In the genomic region with DNA sequence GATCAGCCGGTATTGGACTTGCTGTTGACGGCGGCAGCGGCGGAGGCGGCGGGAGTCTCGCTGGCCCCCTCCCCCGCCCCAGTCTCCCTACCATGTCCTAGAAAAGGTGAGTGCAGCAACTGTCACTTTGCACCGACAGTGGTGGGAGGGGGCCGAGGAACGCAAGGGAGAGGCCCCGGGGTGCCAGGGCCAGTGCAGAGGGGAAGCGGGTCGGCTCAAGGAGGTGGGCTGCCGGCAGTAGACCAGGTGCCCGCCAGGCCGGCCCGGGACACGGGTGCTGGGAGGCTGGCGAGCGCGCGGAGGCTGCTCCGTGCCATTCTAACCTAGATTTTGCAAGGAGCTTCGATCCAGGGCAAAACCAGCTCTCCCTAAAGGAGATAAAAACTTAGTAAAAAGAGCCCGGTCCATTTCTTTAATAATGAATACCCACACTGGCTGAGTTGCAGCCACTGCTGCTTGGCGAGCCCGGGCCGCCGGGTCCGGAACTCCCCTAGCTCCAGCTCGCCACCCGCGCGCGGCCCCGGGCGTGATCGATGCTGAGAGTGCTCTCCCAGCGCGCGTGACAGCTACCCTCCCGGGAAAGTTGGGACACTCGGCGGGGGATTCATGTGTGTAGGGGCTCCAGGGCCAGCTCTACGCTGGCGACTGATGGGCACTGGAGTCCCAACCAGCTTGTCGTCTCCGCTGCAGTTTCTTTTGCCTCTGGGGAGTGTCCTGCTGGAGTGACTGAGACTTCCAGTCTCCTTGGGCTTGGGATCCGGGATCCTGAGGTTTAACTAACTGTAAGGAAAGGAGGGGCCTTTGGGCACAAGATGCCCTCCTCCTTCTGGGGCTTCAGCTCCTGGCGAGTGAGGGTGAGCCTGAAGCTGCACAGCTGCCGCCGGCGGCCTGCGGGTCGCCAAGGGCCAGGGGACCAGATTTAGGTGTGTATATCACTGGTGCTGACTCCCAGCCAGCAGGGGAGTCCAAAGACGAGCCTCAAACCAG, we compare ENCODE assay signal across 8 mouse cellular contexts. TPM values are rescaled to one million over a fixed set of nuclear protein-coding genes. Genes with fewer than 3 reads are reported as not detected.
A peak's percentile ranks its signal among the peaks of the same experiment; 100 is the strongest.
DNase-seq lines count a peak whose midpoint lies in the region; ATAC-seq and TF ChIP-seq lines count a peak whose summit lies in the region.

No protein-coding gene starts in this region.

- ATAC-seq in cerebellum, adult (ENCODE audit: insufficient number of reproducible peaks, low FRiP score, low TSS enrichment) = peak; percentile 4; the same call in 1 of the 2 replicates
- ATAC-seq in forebrain, embryonic 16.5 days = no peak

- no peaks in the 10 kb centered on the region for H3K79me2 ChIP-seq in MEL (ENCODE audit: control insufficient read depth, insufficient read depth, low read length, poor library complexity)

- no peaks in the 10 kb centered on the region; a peak in 1 of 4 replicates for H3K27me3 ChIP-seq in MEL (ENCODE audit: control insufficient read depth in 1 of 2, insufficient read depth in 2 of 2, low read length in 2 of 2)
- peaks cover 24% of the 10 kb centered on the region for H3K27me3 ChIP-seq in forebrain, embryonic 16.5 days (replicated peaks; ENCODE audit: control insufficient read depth, insufficient read depth, low read length)

- H3K4me1 ChIP-seq in MEL (ENCODE audit: control insufficient read depth in 1 of 2, insufficient read depth in 2 of 2, low read length in 2 of 2) = peaks cover 0 to 3% of the 10 kb centered on the region in 2 experiments; a peak in 2 of 4 replicates
- peaks cover 21% of the 10 kb centered on the region for H3K4me1 ChIP-seq in forebrain, embryonic 16.5 days (replicated peaks; ENCODE audit: control insufficient read depth, insufficient read depth, low read length)
- 0 out of 2 replicates have a peak, but pooled peaks cover 2% of the 10 kb centered on the region for H3K4me1 ChIP-seq in lung, adult 2 months (ENCODE audit: control insufficient read depth, insufficient read depth, low read length)

- H3K9me3 ChIP-seq in MEL (replicated peaks; ENCODE audit: insufficient read depth, low read length) = no peaks in the 10 kb centered on the region
- H3K9me3 ChIP-seq in forebrain, embryonic 16.5 days (ENCODE audit: control insufficient read depth, low read length) = no peaks in the 10 kb centered on the region

- no peak overlapping the region for H3K27ac ChIP-seq in MEL (ENCODE audit: control insufficient read depth, low read depth, low read length)
- no peak overlapping the region for H3K27ac ChIP-seq in forebrain, embryonic 16.5 days (ENCODE audit: low read length)

- peak overlapping the region; percentile 72 to 81 for H3K4me3 ChIP-seq in MEL (ENCODE audit: control insufficient read depth in 1 of 2, insufficient read depth in 1 of 2, low read depth in 2 of 2, low read length in 2 of 2)
- H3K4me3 ChIP-seq in forebrain, embryonic 16.5 days (replicated peaks; ENCODE audit: low read length) = peak overlapping the region; percentile 66
- H3K4me3 ChIP-seq in lung, adult 2 months (replicated peaks; ENCODE audit: extremely low read depth, low read depth, low read length) = peak overlapping the region; percentile 93

- peak; percentile 49 for DNase-seq in MEL (ENCODE audit: low read depth, low spot score)
- peak; percentile 64 to 79 for DNase-seq in heart, postnatal 36 days
- DNase-seq in layer of hippocampus, adult 18-20 months (ENCODE audit: low spot score in 2 of 2) = peak; percentile 48 to 68
- peak; percentile 68 for DNase-seq in lung, adult 2 months
- peak; percentile 54 for DNase-seq in right cerebral cortex, adult 18-20 months
- DNase-seq in adipocyte (ENCODE audit: low spot score) = no peak

- H3K4me2 ChIP-seq in forebrain, embryonic 16.5 days (ENCODE audit: low read length) = peak overlapping the region; percentile 91

- TF ChIP-seq RAD21 in MEL (IDR thresholded peaks at IDR 0.05; ENCODE audit: low read depth, low read length) = no peak

- H3K36me3 ChIP-seq in MEL (ENCODE audit: control insufficient read depth in 1 of 2, insufficient read depth in 2 of 2, low read length in 2 of 2) = peaks cover 0 to 8% of the 10 kb centered on the region in 2 experiments; a peak in 2 of 4 replicates
- H3K36me3 ChIP-seq in forebrain, embryonic 16.5 days (ENCODE audit: control insufficient read depth, insufficient read depth) = no peaks in the 10 kb centered on the region

- TF ChIP-seq POLR2A in MEL (IDR thresholded peaks at IDR 0.05; ENCODE audit: control insufficient read depth in 1 of 2, insufficient read depth in 1 of 2, low read depth in 1 of 2, low read length in 2 of 2, poor library complexity in 1 of 2) = no peak
- no peak for TF ChIP-seq POLR2A in lung, adult 2 months (IDR thresholded peaks at IDR 0.05; ENCODE audit: borderline replicate concordance, extremely low read depth, low read depth, low read length)

- peak overlapping the region; percentile 71 for H3K9ac ChIP-seq in MEL (ENCODE audit: control insufficient read depth, low read depth, low read length, poor library complexity, severe bottlenecking)
- H3K9ac ChIP-seq in forebrain, embryonic 16.5 days (replicated peaks; ENCODE audit: low read depth, low read length) = peak overlapping the region; percentile 67

- TF ChIP-seq CTCF in MEL (IDR thresholded peaks at IDR 0.05 in 2 of 3, conservative IDR thresholded peaks at IDR 0.05 in 1 of 3; ENCODE audit: control insufficient read depth in 1 of 3, insufficient read depth in 1 of 3, low read depth in 2 of 3, low read length in 3 of 3, poor library complexity in 1 of 3, severe bottlenecking in 1 of 3) = no peak
- no peak for TF ChIP-seq CTCF in lung, adult 2 months (IDR thresholded peaks at IDR 0.05; ENCODE audit: insufficient read depth, low read length)

- no peak for TF ChIP-seq EP300 in MEL (IDR thresholded peaks at IDR 0.05; ENCODE audit: low read depth in 1 of 2, low read length in 2 of 2)

- intact Hi-C loops in heart, postnatal 36 days (cut with DNase I) = loop anchor here (5.0 kb wide), 3 partner anchors 147 to 412 kb away; no protein-coding TSS in a partner anchor

- WGBS in forebrain, embryonic 16.5 days = under 1% methylated on average over 58 of the region's 58 CpGs
- under 1% methylated on average over 58 of the region's 58 CpGs for WGBS in lung, adult 2 months

TF ChIP-seq in MEL, 35 proteins besides CTCF, POLR2A, EP300 and RAD21:
- TF ChIP-seq ZMIZ1 (IDR thresholded peaks at IDR 0.05; ENCODE audit: low read depth, low read length) = no peak
- TF ChIP-seq POLR2AphosphoS2 (IDR thresholded peaks at IDR 0.05; ENCODE audit: low read length) = no peak
- TF ChIP-seq UBTF (IDR thresholded peaks at IDR 0.05; ENCODE audit: borderline replicate concordance, insufficient read depth, low read depth, low read length) = 0 out of 2 replicates have a peak, but pooled peaks have one; percentile 27
- 0 out of 2 replicates have a peak, but pooled peaks have one; percentile 5 for TF ChIP-seq TCF12 (IDR thresholded peaks at IDR 0.05; ENCODE audit: low read depth, low read length)

RNA-seq across cellular contexts. Expression of a gene that starts 1.2 kb away (rescaled TPM):
- total RNA-seq in MEL (2012; rRNA removed) = 1.0 and 1.3 TPM in 2 replicates
- polyA plus RNA-seq in MEL (2012; ENCODE audit: insufficient read depth in 1 of 2, insufficient read length in 2 of 2, low read depth in 1 of 2, low replicate concordance in 2 of 2, missing spikeins in 1 of 2) = 1 to 10 TPM in 1 of 2 experiments, not detected in 1; 1.5 TPM
- polyA plus RNA-seq in forebrain, embryonic 16.5 days (2015; fragmentation: Nextera tagmentation; extraction: Ambion mirVana) = 4.6 and 5.3 TPM in 2 replicates
- total RNA-seq in heart, postnatal 36 days (2021) = 10 to 100 TPM; 16.1 to 35.4 TPM
- 100 to 1,000 TPM; 144 to 162 TPM for total RNA-seq in layer of hippocampus, adult 18-20 months (2021)
- 5.8 and 6.3 TPM in 2 replicates for polyA plus RNA-seq in lung, adult 2 months (2012; rRNA removed)
